Mouse (Mus musculus): ENCODE measurements around the gene Cpne4. TPM values are rescaled to one million over a fixed set of nuclear protein-coding genes. Genes with fewer than 3 reads are reported as not detected.

The Cpne4 gene
- polyA plus RNA-seq, 1 experiment from 2014 or later = 2.3 TPM

DNA sequence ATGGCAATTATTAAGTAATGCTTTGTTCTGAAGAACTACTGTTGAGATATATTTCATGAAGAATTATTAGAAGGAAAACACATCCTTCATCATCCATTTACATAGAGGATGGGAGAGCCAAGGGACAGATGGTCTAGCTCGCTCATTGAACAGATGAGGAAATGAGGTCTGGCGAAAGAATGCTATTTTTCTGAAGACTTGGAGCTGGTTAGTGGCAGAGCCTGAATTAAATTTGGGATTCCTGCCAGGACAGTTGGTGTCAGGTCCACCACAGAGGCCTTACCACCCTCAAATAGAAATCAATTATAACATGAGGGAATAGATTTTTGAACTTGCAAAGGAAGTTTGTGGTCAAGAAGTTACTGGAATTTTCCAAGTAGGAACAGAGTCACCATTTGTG is 178.2 kb downstream of the Cpne4 start:
- Histone ChIP-seq H3K36me3 (ENCODE audit: control insufficient read depth, insufficient read depth) (no peaks in the 10 kb centered on the region), H3K9ac (ENCODE audit: low read depth, low read length) (no peak overlapping the region), H3K4me1 (replicated peaks; ENCODE audit: control insufficient read depth, insufficient read depth, low read length) (no peaks in the 10 kb centered on the region), H3K9me3 (ENCODE audit: control insufficient read depth) (no peaks in the 10 kb centered on the region), H3K27ac (ENCODE audit: low read depth, low read length) (no peak overlapping the region), H3K27me3 (replicated peaks; ENCODE audit: control insufficient read depth, insufficient read depth, low read length) (no peaks in the 10 kb centered on the region), H3K4me2 (replicated peaks; ENCODE audit: low read depth) (no peak overlapping the region), H3K4me3 (ENCODE audit: low read depth, low read length) (no peak overlapping the region)
- 79% methylated on average over 2 of the region's 2 CpGs for WGBS
- no peak for ATAC-seq
- TF ChIP-seq CTCF (IDR thresholded peaks at IDR 0.05; ENCODE audit: low read depth) = no peak

GRCm38 (mm10) chr9:104742661-104743380 is 195.7 kb downstream of the Cpne4 start:
- H3K9me3 ChIP-seq (ENCODE audit: control insufficient read depth) = no peaks in the 10 kb centered on the region
- H3K4me1 ChIP-seq (replicated peaks; ENCODE audit: control insufficient read depth, insufficient read depth, low read length) = no peaks in the 10 kb centered on the region
- no peak for TF ChIP-seq CTCF (IDR thresholded peaks at IDR 0.05; ENCODE audit: low read depth)
- no peak overlapping the region for H3K9ac ChIP-seq (ENCODE audit: low read depth, low read length)
- no peak for ATAC-seq
- WGBS = 82% methylated on average over 14 of the region's 14 CpGs
- no peak overlapping the region for H3K4me2 ChIP-seq (replicated peaks; ENCODE audit: low read depth)
- no peaks in the 10 kb centered on the region for H3K27me3 ChIP-seq (replicated peaks; ENCODE audit: control insufficient read depth, insufficient read depth, low read length)
- no peak overlapping the region for H3K4me3 ChIP-seq (ENCODE audit: low read depth, low read length)
- H3K27ac ChIP-seq (ENCODE audit: low read depth, low read length) = no peak overlapping the region
- no peaks in the 10 kb centered on the region for H3K36me3 ChIP-seq (ENCODE audit: control insufficient read depth, insufficient read depth)

GRCm38 (mm10) chr9:104755519-104755918 is 208.4 kb downstream of the Cpne4 start:
- Histone ChIP-seq H3K9ac (ENCODE audit: low read depth, low read length) (no peak overlapping the region), H3K27ac (ENCODE audit: low read depth, low read length) (no peak overlapping the region), H3K27me3 (replicated peaks; ENCODE audit: control insufficient read depth, insufficient read depth, low read length) (no peaks in the 10 kb centered on the region), H3K4me2 (replicated peaks; ENCODE audit: low read depth) (no peak overlapping the region), H3K4me3 (ENCODE audit: low read depth, low read length) (no peak overlapping the region), H3K4me1 (replicated peaks; ENCODE audit: control insufficient read depth, insufficient read depth, low read length) (no peaks in the 10 kb centered on the region), H3K9me3 (ENCODE audit: control insufficient read depth) (no peaks in the 10 kb centered on the region), H3K36me3 (ENCODE audit: control insufficient read depth, insufficient read depth) (no peaks in the 10 kb centered on the region)
- no peak for ATAC-seq
- WGBS = 74% methylated on average over 14 of the region's 14 CpGs
- no peak for TF ChIP-seq CTCF (IDR thresholded peaks at IDR 0.05; ENCODE audit: low read depth)

- Histone ChIP-seq H3K4me3 (ENCODE audit: low read depth, low read length) (no peak overlapping the region), H3K9ac (ENCODE audit: low read depth, low read length) (no peak overlapping the region), H3K4me2 (replicated peaks; ENCODE audit: low read depth) (no peak overlapping the region), H3K36me3 (ENCODE audit: control insufficient read depth, insufficient read depth) (no peaks in the 10 kb centered on the region), H3K27ac (ENCODE audit: low read depth, low read length) (no peak overlapping the region), H3K27me3 (replicated peaks; ENCODE audit: control insufficient read depth, insufficient read depth, low read length) (no peaks in the 10 kb centered on the region), H3K9me3 (ENCODE audit: control insufficient read depth) (no peaks in the 10 kb centered on the region), H3K4me1 (replicated peaks; ENCODE audit: control insufficient read depth, insufficient read depth, low read length) (no peaks in the 10 kb centered on the region)
- 82% methylated on average over 7 of the region's 7 CpGs for WGBS
- ATAC-seq = no peak
- no peak for TF ChIP-seq CTCF (IDR thresholded peaks at IDR 0.05; ENCODE audit: low read depth)
Observed at GRCm38 (mm10) chr9:104760031-104760430, 212.9 kb downstream of the Cpne4 start.

GRCm38 (mm10) chr9:104776198-104776815 is 229.2 kb downstream of the Cpne4 start:
- WGBS = 91% methylated on average over 7 of the region's 7 CpGs
- Histone ChIP-seq H3K9ac (ENCODE audit: low read depth, low read length) (no peak overlapping the region), H3K4me3 (ENCODE audit: low read depth, low read length) (no peak overlapping the region), H3K36me3 (ENCODE audit: control insufficient read depth, insufficient read depth) (no peaks in the 10 kb centered on the region), H3K27ac (ENCODE audit: low read depth, low read length) (no peak overlapping the region), H3K4me1 (replicated peaks; ENCODE audit: control insufficient read depth, insufficient read depth, low read length) (no peaks in the 10 kb centered on the region), H3K9me3 (ENCODE audit: control insufficient read depth) (no peaks in the 10 kb centered on the region), H3K4me2 (replicated peaks; ENCODE audit: low read depth) (no peak overlapping the region), H3K27me3 (replicated peaks; ENCODE audit: control insufficient read depth, insufficient read depth, low read length) (no peaks in the 10 kb centered on the region)
- no peak for TF ChIP-seq CTCF (IDR thresholded peaks at IDR 0.05; ENCODE audit: low read depth)
- no peak for ATAC-seq

GRCm38 (mm10) chr9:104777135-104777534 is 230.0 kb downstream of the Cpne4 start:
- Histone ChIP-seq H3K27ac (ENCODE audit: low read depth, low read length) (no peak overlapping the region), H3K27me3 (replicated peaks; ENCODE audit: control insufficient read depth, insufficient read depth, low read length) (no peaks in the 10 kb centered on the region), H3K4me1 (replicated peaks; ENCODE audit: control insufficient read depth, insufficient read depth, low read length) (no peaks in the 10 kb centered on the region), H3K4me3 (ENCODE audit: low read depth, low read length) (no peak overlapping the region), H3K4me2 (replicated peaks; ENCODE audit: low read depth) (no peak overlapping the region), H3K9ac (ENCODE audit: low read depth, low read length) (no peak overlapping the region), H3K9me3 (ENCODE audit: control insufficient read depth) (no peaks in the 10 kb centered on the region), H3K36me3 (ENCODE audit: control insufficient read depth, insufficient read depth) (no peaks in the 10 kb centered on the region)
- TF ChIP-seq CTCF (IDR thresholded peaks at IDR 0.05; ENCODE audit: low read depth) = no peak
- 47% methylated on average over 3 of the region's 3 CpGs for WGBS
- no peak for ATAC-seq
